Mouse (Mus musculus): Measurements from ENCODE around the gene Ager.

The Ager gene

DNA sequence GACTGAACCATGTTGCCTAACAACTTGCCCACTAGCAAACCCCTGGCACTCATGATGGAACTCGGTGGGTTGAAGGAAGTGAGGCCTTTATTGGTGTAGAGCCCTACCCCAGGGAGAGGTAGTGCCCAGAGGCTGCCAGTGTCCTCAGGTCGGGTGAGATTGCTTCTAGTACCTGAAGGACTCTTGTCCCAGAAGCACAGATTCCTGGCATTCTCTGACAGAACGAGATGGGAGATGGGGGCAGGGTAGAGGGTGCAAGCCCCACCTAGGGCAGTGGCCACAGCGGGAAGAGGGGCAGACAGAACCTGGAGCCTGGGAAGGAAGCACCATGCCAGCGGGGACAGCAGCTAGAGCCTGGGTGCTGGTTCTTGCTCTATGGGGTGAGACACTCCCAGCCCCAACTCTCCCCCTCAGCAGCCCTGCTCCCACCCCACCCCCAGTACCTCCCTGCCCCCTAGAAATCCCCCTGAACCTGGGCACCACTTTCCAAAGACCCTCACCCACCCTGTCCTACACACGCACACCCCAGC, at the start of gene Ager:
Ager (plus strand) TSS at position 297 of the 530 bp plus-strand sequence.
- DNase-seq (ENCODE audit: extremely low spot score, low read depth, low spot score), result no peak

DNA sequence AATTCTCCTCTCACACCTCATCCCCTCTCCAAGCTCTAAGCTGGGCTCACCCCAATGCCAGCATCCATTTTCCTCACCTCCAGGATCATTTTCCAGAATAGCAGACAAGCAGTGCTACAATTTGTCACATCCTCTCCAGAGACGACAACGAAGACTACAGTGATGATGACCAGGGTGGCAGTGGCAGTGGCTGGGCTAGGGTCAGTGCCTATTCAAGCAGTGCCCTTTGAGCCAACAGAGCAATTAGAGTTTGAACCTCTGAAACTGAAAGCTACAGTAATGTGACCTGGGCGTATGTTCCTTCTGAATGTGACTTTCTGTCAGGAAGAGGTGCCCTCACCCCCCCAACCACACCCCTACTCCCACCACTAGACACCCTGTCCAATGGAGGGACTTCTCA, 48.5 kb upstream of the Ager start:
- no peak for DNase-seq (ENCODE audit: extremely low spot score, low read depth, low spot score)

DNA sequence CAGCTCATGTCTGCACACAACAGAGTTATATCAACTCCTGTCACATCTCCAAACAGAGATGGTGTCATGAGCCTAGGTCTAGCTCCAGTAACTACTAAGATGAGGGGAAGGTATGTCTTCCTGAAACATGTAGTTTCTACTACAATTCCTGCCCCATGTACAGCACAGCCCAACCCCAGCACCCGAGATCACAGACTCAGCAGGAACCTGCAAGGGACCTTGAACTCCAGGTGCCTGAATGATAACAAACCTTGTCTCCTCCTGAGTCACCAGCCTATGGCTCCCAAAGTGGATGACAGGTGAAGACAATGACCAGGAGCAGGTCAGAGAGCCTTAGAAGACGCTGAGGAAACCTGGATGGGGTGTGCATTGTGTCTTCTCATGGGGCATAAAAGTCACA, 47.8 kb upstream of the Ager start:
- DNase-seq (ENCODE audit: extremely low spot score, low read depth, low spot score), result no peak

DNA sequence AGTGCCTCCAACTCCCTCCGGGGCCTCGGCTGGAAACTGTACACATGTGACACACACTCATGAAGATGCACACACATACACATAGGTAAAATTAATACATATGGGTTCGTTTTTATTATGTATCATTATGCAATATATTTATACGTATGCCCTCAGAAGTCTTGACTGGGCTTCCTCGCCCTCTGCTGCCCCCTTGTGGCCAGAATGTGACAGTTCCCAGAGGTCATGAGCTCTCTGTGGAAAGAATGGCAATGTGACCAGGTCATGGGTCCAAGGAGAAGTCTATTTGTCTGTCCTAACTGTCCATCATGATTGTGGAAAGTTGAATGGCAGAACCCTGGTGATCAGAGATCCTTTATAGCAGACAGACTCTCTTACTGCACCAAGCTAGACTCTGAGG, 42.2 kb upstream of the Ager start:
- peak; percentile 28 for DNase-seq (ENCODE audit: extremely low spot score, low read depth, low spot score)

DNA sequence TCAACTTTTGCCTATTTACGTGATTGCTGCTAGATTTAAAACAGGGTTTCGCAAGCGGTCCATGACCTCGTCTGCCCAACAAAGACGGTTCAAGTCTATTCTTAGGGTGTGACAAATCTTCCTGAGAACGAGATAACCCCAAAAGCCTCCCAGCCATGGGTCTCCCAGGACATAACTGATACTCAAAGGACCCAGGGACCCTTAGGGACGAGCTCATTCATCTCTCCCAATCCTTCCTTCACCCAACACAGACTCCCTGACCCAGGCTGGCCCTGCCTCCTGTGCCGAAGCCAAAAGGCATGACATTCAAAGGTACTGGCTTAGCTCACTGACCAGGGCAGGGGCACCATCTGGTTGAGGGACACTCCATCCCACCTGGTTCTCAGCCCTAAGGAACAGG, 41.3 kb upstream of the Ager start:
- no peak for DNase-seq (ENCODE audit: extremely low spot score, low read depth, low spot score)

DNA sequence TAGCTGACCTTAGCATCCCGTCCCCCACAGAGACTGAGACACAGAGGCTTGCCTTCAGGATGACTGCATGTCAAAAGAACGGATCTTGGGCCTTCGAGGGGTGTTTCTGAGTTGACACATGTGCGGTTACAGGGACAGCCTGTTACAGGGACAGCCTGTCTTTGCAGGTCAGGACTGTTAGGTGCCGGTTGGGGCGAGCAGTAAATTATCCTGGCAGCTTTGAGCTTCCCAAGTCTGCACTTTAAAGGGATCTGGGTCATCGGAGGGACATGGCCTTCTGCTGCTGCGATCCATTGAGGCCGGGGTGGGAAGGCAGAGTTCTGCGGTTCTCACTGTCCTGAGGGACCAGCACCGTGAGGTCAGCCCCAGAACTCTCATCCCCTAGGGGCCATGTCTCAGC, 40.3 kb upstream of the Ager start:
- no peak for DNase-seq (ENCODE audit: extremely low spot score, low read depth, low spot score)

DNA sequence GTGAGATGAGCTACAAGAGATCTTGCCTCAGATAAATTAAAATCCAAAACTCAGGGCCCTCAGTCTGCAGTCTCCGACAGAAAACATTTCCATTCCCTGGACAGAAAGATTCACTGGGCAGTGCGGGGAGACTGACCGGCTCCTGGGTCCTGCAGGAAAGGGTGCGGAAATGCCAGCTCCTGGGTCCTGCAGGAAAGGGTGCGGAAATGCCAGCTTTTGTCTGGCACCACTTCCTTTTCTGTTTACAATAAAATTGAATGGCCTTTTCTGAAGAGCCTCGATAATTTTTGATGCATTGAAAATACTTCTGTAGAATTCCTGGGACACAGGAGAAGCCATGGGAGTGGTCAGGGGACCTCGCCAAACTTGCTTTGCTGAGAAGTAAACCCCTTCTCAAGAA, 38.5 kb upstream of the Ager start:
- DNase-seq (ENCODE audit: extremely low spot score, low read depth, low spot score), result no peak

DNA sequence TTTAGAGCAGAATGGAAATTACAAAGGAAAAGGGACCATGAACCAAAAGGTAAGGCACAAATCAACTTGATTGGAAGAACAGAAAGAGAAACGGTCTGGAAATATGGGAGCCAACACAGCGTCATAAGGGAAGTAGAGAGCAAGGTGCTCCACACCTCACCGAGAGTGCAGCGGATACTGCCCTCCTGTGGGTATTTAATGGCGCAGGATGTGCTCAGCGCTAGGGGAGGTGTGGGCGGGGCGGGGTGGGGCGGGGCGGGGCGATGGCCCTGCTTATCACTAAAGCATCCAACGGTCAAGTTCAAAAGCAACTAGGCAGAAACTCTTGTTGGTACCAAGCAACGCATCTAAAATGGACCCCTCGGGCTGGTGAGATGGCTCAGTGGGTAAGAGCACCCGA, 37.8 kb upstream of the Ager start:
- no peak for DNase-seq (ENCODE audit: extremely low spot score, low read depth, low spot score)

DNA sequence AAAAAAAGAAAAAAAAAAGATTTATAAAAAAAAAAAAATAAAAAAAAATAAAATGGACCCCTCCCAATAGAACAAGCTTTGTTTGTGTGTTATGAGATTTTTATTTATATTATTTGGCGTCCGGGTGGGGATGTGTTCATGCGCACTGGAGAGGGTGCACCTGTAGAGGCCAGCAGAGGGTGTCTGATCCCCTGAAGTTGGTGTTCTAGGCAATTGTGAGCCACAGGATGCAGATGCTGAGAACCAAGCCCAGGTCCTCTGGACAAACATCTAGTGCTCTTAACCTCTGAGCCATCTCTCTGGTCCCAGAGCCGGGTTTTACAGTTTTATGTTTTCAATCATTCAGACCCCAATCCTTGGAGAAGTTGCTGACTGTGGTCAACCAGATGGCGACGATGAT, 37.2 kb upstream of the Ager start:
- no peak for DNase-seq (ENCODE audit: extremely low spot score, low read depth, low spot score)

DNA sequence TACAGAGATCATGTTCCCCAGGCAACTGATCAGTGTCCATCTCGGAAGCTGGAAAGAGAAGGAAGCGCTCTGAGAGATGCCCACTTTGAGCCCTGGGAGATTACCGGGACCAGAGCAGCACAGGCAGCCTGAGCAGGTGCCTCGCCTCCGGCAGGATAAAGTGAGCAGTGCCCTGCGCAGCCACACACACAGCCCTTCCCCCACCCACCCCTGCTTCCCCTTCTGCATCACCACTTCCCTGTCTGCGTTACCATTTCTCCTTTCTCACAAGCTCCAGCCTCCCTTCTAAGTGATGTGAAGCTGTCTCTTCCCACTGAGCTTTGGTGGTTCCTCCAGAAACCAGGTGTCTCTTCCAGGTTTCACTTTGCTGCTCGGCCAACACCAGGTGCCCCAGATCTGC, 36.5 kb upstream of the Ager start:
- no peak for DNase-seq (ENCODE audit: extremely low spot score, low read depth, low spot score)

DNA sequence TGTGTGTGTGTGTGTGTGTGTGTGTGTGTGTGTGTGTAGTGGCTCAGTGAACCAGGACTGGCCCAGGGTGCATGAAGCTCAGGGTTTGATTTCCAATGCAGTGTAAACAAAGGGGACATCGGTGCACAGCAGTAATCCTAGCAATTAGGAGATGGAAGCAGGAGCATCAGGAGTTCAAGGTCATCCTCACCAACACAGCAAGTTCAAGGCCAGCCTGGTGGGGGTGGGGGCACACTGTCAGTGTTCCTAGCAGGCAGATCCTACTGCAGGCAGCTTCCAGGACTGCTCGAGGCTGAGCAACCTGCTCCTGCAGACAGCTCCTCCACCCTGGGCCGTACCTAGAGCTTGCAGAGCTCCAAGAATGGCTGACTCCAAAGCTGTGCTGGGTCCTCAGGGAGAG, 35.1 kb upstream of the Ager start:
- DNase-seq (ENCODE audit: extremely low spot score, low read depth, low spot score), result no peak

DNA sequence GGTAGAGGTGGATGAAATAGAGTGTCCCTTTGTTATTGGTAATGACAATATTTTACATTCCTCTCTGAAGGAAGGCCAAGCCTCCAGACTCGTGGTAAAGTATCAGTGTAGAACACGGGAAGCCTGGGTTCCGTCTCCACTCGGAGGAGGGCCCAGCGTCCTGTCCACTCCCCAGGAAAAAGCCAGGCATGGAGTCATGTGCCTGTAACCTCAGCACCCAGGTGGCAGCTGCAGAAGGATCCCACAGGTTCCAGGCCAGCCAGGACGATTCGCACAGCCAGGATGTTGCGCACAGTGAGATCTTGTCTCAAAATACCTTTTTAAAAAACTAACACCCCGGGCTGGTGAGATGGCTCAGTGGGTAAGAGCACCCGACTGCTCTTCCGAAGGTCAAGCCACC, 34.3 kb upstream of the Ager start:
- no peak for DNase-seq (ENCODE audit: extremely low spot score, low read depth, low spot score)

DNA sequence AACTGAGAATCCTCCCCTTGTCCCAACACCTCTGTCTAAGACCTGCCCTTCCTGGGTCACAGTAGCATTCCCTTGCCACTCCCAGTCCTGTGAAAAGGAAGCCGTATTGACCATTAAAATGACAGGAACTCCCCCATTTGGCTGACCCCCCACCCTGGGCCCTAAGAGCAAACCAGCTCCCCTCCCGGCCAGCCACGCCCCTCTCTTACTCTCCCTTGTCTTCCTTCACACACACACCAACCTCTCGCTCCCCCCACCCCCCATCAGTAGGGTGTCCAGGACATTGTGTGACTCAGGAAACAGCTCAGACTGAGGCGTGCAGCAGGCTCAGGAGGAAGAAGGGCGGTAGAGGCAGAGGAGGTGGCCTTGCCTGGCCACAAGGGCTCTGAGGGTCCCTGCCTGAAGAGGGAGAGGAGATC, 33.6 kb upstream of the Ager start, which contains the start of gene Notch4:
Notch4 (plus strand) TSS at position 266 of the 419 bp plus-strand sequence.
- no peak for DNase-seq (ENCODE audit: extremely low spot score, low read depth, low spot score)

DNA sequence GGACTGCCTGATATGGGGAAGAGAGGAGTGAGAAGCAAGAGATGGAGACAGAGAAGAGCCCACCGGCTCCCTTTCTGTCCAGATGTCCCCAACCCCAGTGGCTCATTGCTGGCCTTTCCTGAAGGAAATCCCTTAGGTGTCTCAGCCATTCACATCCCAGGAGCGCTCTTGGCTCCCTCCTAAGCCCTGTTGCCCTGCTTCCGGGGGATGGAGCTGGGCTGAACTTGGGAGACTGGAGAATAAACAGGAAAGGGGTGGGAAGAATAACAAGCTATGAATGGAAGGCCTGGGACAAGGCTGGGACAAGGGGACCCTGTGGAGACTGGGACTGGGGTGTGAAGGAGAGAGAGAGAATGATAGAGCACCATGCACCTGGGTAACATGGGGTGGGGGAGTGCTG, 32.9 kb upstream of the Ager start:
- no peak for DNase-seq (ENCODE audit: extremely low spot score, low read depth, low spot score)

DNA sequence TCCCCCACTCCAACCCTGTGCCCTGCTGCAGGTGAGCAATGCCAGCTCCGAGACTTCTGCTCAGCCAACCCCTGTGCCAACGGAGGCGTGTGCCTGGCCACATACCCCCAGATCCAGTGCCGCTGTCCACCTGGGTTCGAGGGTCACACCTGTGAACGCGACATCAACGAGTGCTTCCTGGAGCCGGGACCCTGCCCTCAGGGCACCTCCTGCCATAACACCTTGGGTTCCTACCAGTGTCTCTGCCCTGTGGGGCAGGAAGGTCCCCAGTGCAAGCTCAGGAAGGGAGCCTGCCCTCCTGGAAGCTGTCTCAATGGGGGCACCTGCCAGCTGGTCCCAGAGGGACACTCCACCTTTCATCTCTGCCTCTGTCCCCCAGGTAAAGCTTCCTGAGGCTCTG, 30.4 kb upstream of the Ager start:
- no peak for DNase-seq (ENCODE audit: extremely low spot score, low read depth, low spot score)

DNA sequence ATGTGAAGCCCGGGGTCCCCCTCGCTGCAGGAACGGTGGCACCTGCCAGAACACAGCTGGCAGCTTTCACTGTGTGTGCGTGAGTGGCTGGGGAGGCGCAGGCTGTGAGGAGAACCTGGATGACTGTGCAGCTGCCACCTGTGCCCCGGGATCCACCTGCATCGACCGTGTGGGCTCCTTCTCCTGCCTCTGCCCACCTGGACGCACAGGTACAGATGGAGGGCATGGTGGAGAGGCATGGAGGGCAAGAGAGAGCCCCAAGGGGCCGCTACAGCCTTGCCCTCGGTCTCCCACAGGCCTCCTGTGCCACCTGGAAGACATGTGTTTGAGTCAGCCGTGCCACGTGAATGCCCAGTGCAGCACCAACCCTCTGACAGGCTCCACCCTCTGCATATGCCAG, 29.2 kb upstream of the Ager start:
- DNase-seq (ENCODE audit: extremely low spot score, low read depth, low spot score), result no peak

DNA sequence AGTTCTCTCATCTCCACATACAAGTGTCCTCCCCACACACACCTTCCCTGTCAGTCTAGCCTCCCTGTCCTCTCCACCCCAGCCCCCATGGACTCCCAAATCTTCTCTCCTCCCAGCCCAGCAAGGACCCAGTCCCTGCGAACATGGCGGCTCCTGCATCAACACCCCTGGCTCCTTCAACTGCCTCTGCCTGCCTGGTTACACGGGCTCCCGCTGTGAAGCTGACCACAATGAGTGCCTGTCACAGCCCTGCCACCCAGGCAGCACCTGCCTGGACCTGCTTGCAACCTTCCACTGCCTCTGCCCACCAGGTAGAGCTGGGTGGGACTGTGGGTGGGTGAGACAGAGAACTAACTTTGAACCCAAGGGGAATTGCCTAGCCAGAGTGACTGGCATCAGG, 27.7 kb upstream of the Ager start:
- DNase-seq (ENCODE audit: extremely low spot score, low read depth, low spot score), result no peak

DNA sequence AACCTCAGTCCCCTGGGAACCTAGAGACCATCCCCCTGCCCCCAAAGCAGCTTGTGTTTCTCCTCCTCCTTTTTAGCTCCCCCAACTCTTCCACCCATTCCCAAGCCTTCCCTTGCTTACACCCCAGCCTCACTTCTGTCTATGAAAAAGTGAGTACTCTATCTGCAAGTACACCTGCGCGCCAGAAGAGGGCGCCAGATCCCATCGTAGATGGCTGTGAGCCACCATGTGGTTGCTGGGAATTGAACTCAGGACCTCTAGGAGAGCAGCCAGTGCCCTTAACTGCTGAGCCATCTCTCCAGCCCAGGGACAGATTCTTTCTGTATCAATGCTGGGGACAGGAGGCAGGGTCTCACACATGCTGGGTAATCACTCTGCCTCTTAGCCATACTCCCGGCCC, 25.8 kb upstream of the Ager start:
- DNase-seq (ENCODE audit: extremely low spot score, low read depth, low spot score), result no peak

DNA sequence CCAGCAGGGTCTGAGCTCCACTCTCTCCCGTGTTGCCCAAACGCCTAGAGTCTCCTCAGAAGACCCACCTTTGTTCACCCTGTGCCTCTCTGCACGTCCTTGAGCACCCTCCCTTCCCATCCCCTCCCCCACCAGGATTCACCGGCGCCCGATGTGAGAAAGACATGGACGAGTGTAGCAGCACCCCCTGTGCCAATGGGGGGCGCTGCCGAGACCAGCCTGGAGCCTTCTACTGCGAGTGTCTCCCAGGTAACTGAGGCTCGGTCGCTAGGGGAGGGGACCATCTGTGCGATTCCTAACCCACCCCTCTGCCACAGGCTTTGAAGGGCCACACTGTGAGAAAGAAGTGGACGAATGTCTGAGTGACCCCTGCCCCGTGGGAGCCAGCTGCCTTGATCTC, 25.3 kb upstream of the Ager start:
- DNase-seq (ENCODE audit: extremely low spot score, low read depth, low spot score), result no peak

DNA sequence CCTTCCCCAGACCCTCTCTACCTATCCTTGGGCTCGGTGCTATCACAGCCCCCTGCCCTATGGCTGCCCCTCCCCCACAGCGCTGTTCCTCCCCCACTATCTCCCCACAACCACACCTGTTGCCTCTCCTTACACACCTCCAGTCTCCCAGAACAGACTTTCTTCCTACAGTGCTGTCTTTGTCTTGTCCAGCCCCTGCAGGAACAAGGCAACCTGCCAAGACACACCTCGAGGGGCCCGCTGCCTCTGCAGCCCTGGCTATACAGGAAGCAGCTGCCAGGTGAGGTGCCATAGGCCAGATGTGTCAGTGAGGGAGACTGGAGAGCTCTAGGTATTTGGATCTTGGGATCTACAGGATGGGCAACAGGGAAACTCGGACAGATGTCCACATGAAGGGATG, 21.1 kb upstream of the Ager start:
- DNase-seq (ENCODE audit: extremely low spot score, low read depth, low spot score), result no peak

DNA sequence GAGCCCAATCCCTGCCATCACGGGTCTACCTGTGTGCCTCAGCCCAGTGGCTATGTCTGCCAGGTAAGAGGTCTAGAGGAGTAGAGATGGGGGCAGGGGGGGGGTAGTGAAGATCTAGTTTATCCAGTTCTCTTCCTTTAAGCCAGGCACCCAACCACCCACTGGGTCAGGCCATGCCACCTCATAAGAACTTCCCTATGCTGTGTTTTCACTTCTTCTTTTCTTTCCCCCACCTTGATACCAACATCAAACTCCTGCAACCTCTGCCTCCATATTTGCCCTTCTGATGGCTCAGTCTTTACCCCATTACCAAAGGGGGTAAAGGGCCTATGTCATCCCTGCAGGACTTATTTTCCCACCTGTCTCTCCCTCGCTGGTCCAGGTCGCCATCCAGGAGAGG, 19.6 kb upstream of the Ager start:
- DNase-seq (ENCODE audit: extremely low spot score, low read depth, low spot score), result no peak

DNA sequence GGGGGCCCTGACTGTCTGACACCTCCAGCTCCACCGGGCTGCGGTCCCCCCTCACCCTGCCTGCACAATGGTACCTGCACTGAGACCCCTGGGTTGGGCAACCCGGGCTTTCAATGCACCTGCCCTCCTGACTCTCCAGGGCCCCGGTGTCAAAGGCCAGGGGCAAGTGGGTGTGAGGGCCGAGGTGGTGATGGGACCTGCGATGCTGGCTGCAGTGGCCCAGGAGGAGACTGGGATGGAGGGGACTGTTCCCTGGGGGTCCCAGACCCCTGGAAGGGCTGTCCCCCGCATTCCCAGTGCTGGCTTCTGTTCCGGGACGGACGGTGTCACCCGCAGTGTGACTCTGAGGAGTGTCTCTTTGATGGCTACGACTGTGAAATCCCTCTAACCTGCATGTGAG, 15.1 kb upstream of the Ager start:
- no peak for DNase-seq (ENCODE audit: extremely low spot score, low read depth, low spot score)

DNA sequence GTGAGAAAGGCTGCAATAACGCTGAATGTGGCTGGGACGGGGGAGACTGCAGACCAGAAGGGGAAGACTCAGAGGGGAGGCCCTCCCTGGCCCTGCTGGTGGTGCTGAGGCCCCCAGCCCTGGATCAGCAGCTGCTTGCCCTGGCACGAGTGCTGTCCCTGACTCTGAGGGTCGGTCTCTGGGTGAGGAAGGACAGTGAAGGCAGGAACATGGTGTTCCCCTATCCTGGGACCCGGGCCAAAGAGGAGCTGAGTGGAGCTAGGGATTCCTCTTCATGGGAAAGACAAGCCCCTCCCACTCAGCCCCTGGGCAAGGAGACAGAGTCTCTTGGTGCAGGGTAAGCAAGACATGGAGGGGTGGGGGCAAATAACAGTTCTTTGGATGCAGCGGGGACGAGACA, 14.3 kb upstream of the Ager start:
- DNase-seq (ENCODE audit: extremely low spot score, low read depth, low spot score), result no peak

DNA sequence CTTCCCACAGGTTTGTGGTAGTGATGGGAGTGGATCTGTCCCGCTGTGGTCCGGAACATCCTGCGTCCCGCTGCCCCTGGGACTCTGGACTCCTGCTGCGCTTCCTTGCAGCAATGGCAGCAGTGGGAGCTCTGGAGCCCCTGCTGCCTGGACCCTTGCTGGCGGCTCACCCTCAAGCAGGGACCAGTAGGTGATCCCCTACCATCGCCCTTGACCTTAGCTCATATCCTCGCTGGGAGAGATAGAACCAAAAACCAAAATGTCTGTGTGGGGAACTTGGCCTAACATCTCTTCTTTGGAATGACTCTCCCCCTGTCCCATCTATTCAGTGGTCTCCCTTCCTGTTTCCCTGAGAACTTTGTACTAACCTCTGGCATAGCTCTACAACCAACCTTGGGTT, 13.8 kb upstream of the Ager start:
- DNase-seq (ENCODE audit: extremely low spot score, low read depth, low spot score), result no peak

Measured in hindlimb bud, embryonic 11.5 days (tissue).